Mouse (Mus musculus) gastrocnemius, adult 18-20 months (tissue): Measurements from ENCODE around the gene Pon2. TPM values are rescaled to one million over a fixed set of nuclear protein-coding genes. Genes with fewer than 3 reads are reported as not detected.
"Not testable (repeated sequence)": the region's sequence is repeated elsewhere in the genome, so short reads cannot be mapped to it uniquely, and the experiment has no call there.

Source experiments
- DNase-seq: peaks from one replicate; pipeline ENCODE4 v3.0.0; 2021; ENCODE audit warnings: low spot score
- total RNA-seq, 2 experiments: library from RNA; stranded (reverse); gene quantifications; 2 replicates each; pipeline ENCODE4 v1.2.3; 2021

The Pon2 gene
- total RNA-seq, 2 experiments from 2014 or later: 18.2 to 19.2 TPM

DNA sequence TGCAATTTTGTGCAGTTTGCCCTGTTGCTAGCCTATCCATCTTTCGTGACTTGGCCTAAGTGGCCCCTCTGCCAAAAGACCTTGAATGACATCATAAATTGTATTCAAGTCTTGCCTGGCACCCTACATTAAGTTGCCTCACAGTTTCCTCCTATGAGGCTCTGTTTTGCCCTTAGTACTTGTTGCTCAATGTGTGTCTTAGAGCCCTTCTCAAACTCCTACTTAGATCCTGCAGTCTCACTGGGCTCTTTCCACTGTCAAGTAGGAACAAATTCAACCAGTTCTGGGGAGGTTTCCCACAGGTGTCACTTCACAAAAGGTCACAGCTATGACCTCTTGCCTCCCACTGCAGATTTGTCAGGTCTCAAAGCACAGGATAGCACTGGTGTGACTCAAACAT, 64.4 kb downstream of the Pon2 start:
- no peak for DNase-seq

DNA sequence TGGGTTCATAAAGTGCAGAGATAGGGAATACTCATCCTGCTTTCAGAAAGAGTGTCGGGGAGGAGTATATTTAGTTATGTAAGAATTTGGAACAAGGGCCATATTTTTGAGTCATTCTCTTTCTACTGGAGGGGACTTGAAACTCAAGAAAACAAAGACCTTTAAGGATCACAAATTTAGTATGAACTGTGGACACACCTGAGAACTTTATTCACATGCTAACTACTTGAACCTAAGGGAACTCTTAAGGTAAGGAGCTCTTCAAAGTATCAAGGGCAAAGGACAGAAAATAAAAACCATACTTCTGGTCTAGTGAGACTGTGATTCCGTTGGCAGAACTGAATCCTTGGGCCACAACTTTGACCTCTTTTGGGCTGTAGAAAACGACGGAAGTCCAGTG, 66.2 kb downstream of the Pon2 start:
- no peak for DNase-seq

DNA sequence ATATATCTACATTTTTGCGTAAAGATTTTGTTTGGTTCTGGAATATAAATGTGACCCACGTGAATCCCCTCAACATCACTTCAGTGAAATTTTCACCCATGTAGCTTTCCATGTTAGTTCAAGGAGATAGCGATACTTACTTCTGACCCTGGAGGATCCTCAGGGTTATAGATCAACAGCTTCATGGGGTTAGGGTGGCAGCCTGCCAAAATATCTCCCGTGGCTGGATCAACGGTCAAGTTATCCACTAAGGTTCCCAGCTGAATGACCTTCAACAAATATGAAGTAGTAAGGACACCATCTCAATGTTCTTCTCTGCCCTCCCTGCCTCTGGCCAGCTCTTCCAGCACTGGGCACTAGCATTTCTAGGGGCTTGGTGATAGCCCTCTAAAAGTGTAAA, 68.0 kb downstream of the Pon2 start:
- no peak for DNase-seq

DNA sequence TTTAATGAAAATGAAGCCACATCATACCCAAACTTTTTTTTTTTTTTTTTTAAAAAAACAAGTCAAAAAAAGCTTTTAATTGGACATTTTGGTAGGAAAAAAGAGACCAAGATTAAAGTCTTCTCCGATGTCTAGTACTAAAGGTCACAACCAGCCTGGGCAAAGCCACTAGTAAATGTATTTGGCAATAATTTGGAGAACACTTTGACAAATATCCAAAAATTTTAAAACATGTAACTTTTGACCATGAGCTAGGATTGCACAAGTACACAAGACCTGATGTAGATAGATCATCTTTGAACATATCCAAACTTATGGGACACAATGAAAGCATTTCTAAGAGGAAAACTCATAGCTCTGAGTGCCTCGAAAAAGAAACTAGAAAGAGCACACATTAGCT, 74.7 kb downstream of the Pon2 start:
- DNase-seq: not testable (repeated sequence)

DNA sequence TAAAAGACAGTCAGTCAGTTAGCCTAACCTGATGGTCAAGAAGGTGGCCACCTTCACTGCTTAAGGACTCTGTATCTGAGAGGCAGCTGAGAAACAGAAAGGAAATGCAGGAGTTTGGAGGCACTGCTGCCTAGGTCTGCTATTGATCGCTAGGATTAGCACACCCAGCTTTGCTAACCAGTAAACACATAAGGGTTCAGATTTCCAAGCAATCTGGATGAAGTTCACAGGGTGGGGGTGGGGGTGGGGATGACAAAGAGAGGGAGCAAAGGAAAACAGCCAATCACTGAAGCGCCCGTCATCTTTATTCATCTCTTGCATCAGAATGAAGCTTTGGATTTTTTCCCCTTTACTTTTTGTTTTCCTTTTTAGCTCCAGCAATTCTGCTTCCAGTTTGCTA, 76.2 kb downstream of the Pon2 start:
- no peak for DNase-seq

DNA sequence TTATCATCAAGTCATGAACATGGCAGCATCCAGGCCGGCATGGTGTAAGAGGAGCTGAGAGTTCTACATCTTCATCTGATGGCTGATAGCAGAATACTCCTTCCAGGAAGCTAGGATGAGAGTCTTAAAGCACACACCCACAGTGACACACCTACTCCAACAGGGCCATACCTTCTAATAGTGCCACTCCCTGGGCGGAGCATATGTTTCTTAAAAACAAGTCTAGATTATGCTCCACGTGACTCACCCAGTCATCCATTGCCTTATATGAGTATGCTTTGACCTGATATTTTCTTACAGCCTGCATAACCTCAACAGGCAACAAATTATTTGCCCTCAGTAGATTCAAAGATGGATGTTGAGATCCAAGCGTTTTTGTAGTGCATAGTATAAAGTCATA, 80.1 kb downstream of the Pon2 start:
- no peak for DNase-seq

Other genes starting within 250 kb of the Pon2 start
- under 1 TPM; 0.39 to 0.47 TPM for gene Pon1, start 104.5 kb downstream of the Pon2 start, total RNA-seq
- 10 to 100 TPM; 35.3 to 37.3 TPM for gene Pon3, start 42.2 kb downstream of the Pon2 start, total RNA-seq
- gene Asb4, start 84.9 kb upstream of the Pon2 start, total RNA-seq: 10 to 100 TPM; 13.7 to 15.2 TPM
- 1,000 to 10,000 TPM in 1 of 2 experiments, 100 to 1,000 TPM in 1; 758 to 1,312 TPM for gene Pdk4, start 197.9 kb upstream of the Pon2 start, total RNA-seq